Mouse (Mus musculus) thymus, adult 2 months (tissue): ENCODE results near the gene A26c2. TPM values are rescaled to one million over a fixed set of nuclear protein-coding genes. Genes with fewer than 3 reads are reported as not detected.

Source experiments
- DNase-seq: peaks from one replicate; pipeline ENCODE4 v3.0.0; 2021
- H3K27ac ChIP-seq: fragments of 200-500 bp; 2 replicates; pipeline ENCODE4 v1.5.1; 2012; ENCODE audit warnings: low read length, control low read depth; ENCODE audit not compliant: control insufficient read depth, insufficient read depth
- H3K27me3 ChIP-seq: fragments of 200-500 bp; 2 replicates; pipeline ENCODE4 v1.6.1; 2012; ENCODE audit warnings: mild to moderate bottlenecking, low read length, moderate library complexity, mixed read lengths; ENCODE audit not compliant: control insufficient read depth, insufficient read depth
- H3K36me3 ChIP-seq: fragments of 200-500 bp; 2 replicates; pipeline ENCODE4 v1.6.1; 2012; ENCODE audit warnings: mild to moderate bottlenecking, low read length, moderate library complexity; ENCODE audit not compliant: control insufficient read depth, insufficient read depth
- H3K4me1 ChIP-seq: fragments of 200-500 bp; replicated peaks from 2 replicates; pipeline ENCODE4 v1.6.1; 2012; ENCODE audit warnings: low read length; ENCODE audit not compliant: control insufficient read depth, insufficient read depth
- H3K4me3 ChIP-seq: fragments of 200-500 bp; 2 replicates; pipeline ENCODE4 v1.5.1; 2012; ENCODE audit warnings: mild to moderate bottlenecking, low read length, control low read depth, moderate library complexity; ENCODE audit not compliant: control insufficient read depth, insufficient read depth
- CTCF ChIP-seq: fragments of 200-500 bp; IDR thresholded peaks from 2 replicates; pipeline ENCODE4 v1.5.1; 2012; ENCODE audit warnings: mild to moderate bottlenecking, control low read depth, low read length, moderate library complexity, borderline replicate concordance; ENCODE audit not compliant: control insufficient read depth, poor library complexity, insufficient read depth; ENCODE audit errors: extremely low read depth
- POLR2A ChIP-seq: fragments of 200-500 bp; IDR thresholded peaks from 2 replicates; pipeline ENCODE4 v1.6.1; 2012; ENCODE audit warnings: mild to moderate bottlenecking, low read length, control low read depth, moderate library complexity; ENCODE audit not compliant: control insufficient read depth, poor library complexity, insufficient read depth; ENCODE audit errors: extremely low read depth
- WGBS: fragments of 180-500 bp; shearing (Covaris S2); methylation state at CpG from one replicate; pipeline ENCODE4 v1.1.7; 2018; 5-methylcytosine and 5-hydroxymethylcytosine counted together
- polyA plus RNA-seq: library from polyadenylated mRNA; depleted of rRNA; stranded (reverse); fragments of >200 nt; gene quantifications from 2 replicates; pipeline ENCODE4 v1.2.3, GENCODE M21; 2012; rRNA removed

The A26c2 gene
- not detected in 2 replicates for polyA plus RNA-seq

DNA sequence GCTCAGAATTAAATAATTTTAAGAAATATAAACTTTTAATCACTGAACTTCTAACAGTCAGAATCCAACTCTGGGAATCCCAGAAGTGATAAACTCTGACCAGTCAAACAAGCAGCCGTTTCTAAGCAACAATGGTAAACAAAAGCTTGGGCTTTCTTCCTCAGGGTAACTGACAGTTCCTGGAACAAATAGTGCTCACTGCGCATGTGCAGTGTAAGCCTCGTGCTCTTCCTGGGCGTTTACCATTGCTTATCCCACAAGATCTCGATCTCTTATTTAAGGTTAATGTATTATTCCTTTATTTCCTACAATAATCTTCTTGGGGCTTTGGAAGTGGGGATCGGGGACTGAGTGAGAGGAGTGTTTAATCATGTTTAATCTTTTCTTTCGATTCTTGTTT, at the start of gene A26c2:
A26c2 (minus strand) TSS at position 101 of the 400 bp plus-strand sequence.
- Histone ChIP-seq H3K4me1 (no peaks in the 10 kb centered on the region), H3K27me3 (no peaks in the 10 kb centered on the region), H3K27ac (no peak within 1 kb of the TSS), H3K4me3 (no peak within 1 kb of the TSS), H3K36me3 (no peaks in the 10 kb centered on the region)
- no peak for TF ChIP-seq POLR2A
- no peak for TF ChIP-seq CTCF
- WGBS: 79% methylated on average over 7 of the region's 7 CpGs
- DNase-seq: no peak

DNA sequence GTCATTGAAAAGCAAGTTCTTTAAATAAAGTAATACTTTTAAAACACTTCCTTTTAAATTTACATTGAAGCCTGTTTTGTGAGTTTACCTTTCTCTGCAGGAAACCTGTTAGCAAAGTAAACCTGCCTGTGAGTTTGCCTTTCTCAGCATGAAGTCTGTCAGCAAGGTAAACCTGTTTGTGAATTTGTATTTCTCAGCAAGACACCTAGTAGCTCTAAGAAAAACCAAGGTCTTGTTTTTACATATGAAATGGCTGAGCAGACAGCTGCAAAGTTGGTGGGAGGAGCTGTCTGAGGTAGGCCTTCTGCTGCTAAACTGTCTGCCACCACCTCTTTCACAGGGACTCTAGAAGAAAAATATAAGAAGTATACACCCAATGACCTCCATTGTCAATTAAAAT, 28.0 kb upstream of the A26c2 start:
- Histone ChIP-seq H3K27ac (no peak overlapping the region), H3K27me3 (no peaks in the 10 kb centered on the region), H3K4me1 (no peaks in the 10 kb centered on the region), H3K4me3 (no peak overlapping the region), H3K36me3 (no peaks in the 10 kb centered on the region)
- DNase-seq: no peak
- no peak for TF ChIP-seq CTCF
- no peak for TF ChIP-seq POLR2A
